Mouse (Mus musculus) frontal cortex, postnatal 25 days (tissue): ENCODE measurements around the gene S1pr1.

Source experiments
- DNase-seq, 2 experiments: peaks; one replicate each; pipeline ENCODE4 v3.0.0; 2022; ENCODE audit warnings: low spot score in 2 of 2

The S1pr1 gene

DNA sequence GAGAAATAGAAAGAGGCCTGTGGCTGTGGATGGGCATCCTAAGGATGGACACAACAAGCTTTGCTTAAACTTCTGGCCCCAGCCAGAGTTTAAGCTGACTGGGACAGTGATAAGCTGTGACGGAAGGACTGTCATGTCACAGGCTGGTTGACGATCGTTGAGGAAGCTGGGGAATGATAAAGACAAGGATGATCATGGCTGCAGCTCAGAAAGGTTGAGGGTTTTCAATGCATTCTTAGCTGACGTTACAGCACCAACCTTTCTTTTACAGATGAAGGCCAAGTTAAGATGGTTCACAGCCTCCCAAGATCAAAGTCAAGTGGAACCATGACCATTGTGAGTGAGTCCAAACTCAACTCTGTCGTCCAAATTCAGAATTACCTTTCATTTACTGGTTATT is 40.2 kb downstream of the S1pr1 start:
- DNase-seq: no peak

DNA sequence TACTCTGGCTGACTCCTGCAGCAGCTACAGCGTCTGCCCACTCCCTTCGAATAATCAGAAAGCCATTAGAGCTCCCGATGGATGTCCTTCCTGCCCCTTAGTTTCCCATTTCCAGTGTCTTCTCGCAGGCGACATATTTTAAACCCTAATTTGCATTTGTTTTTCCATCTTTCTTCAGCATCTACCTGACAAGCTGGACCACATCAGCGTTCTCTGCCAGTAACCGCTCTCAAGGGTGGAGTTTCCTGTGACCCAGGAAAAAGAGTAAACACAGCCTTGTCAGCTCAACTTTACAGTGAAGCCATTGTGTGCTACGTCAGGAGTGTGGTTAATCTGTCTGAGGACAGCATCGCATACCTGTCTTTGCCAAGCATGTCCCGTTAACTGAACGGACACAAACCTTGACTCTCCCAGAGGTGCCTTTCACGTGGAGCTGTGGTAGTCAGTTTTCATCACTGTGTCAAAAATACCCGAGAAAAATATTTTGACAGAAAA is 41.2 kb downstream of the S1pr1 start:
- DNase-seq: no peak

- no peak for DNase-seq
Measured at GRCm38 (mm10) chr3:115672965-115673662, 41.8 kb downstream of the S1pr1 start.

- DNase-seq: no peak
Measured at GRCm38 (mm10) chr3:115669230-115669629, 45.6 kb downstream of the S1pr1 start.

DNA sequence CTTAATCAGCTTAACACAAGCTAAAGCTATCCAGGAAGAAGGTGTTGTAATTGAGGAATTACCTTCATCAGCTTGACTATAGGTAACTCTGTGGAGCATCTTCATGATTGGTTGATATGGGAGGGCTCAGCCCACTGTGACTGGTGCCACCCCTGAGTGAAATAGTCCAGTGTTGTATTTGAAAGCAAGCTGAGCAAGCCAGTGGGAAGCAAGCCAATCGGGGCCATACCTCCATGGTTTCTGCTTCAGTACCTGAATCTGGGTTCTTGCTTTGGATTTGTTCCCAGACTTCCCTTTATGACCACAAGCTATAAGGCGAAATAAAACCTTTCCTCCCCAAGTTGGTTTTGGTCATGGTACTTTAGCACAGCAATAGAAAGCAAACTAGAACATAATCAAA is 47.7 kb downstream of the S1pr1 start:
- no peak for DNase-seq

GRCm38 (mm10) chr3:115666547-115666946 is 48.3 kb downstream of the S1pr1 start:
- no peak for DNase-seq

- no peak for DNase-seq
Measured at GRCm38 (mm10) chr3:115664497-115664896, 50.4 kb downstream of the S1pr1 start.

- DNase-seq: peak; percentile 68 to 70
Measured at GRCm38 (mm10) chr3:115660701-115661460, 54.0 kb downstream of the S1pr1 start.
